Mouse (Mus musculus): Measurements from ENCODE around the gene Fam171a1. TPM values are rescaled to one million over a fixed set of nuclear protein-coding genes. Genes with fewer than 3 reads are reported as not detected.
A peak's percentile ranks its signal among the peaks of the same experiment; 100 is the strongest.
"Not testable (repeated sequence)": the region's sequence is repeated elsewhere in the genome, so short reads cannot be mapped to it uniquely, and the experiment has no call there.

Gene Fam171a1
- polyA plus RNA-seq, 1 experiment from 2014 or later, result 23.7 TPM

DNA sequence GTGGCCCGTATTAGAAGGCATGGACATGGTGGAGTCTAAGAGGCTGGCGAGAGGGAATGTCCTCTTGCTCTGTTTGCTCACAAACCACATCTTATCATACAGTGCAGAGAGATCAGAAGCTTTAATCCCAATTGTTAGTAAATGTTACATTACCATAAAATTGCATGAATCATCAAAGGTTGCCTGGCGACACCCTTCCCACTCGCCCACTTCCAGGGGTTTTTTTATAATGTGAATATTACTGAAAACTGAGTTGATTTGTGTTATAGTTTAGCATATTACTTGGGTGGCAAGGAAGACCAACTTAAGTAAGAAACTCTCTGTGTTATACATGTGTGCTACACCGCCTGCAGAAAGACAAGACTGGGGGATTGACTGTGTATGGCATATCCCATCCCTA lies 60.9 kb downstream of the Fam171a1 start:
- Histone ChIP-seq H3K27me3 (replicated peaks) (no peaks in the 10 kb centered on the region), H3K27ac (replicated peaks) (no peak overlapping the region), H3K36me3 (peaks cover 14% of the 10 kb centered on the region), H3K4me3 (no peak overlapping the region), H3K4me1 (peaks cover 68% of the 10 kb centered on the region), H3K9ac (no peak overlapping the region), H3K4me2 (no peak overlapping the region), H3K9me3 (no peaks in the 10 kb centered on the region)
- ATAC-seq (ENCODE audit: extremely low read depth, insufficient number of reproducible peaks, low FRiP score, low TSS enrichment), result no peak
- 84% methylated on average over 5 of the region's 5 CpGs for WGBS

DNA sequence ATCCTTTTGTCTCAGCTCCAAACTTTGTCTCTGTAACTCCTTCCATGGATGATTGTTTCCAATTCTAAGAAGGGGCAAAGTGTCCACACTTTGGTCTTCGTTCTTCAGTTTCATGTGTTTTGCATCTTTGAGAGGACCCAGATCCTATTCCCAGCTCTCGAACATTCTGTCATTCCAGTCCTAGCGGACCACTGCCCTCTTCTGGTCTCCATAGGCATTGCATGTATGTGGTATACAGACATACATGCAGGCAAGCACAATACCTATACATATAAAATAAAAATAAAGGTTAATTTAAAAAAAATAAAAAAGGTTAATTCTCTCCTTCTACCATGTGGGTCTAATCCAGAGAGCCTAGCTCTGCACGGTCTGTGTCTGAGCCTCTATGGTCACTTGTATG lies 62.0 kb downstream of the Fam171a1 start:
- H3K27ac ChIP-seq (replicated peaks); ATAC-seq (ENCODE audit: extremely low read depth, insufficient number of reproducible peaks, low FRiP score, low TSS enrichment); H3K4me3 ChIP-seq; H3K27me3 ChIP-seq (replicated peaks); H3K9ac ChIP-seq; H3K9me3 ChIP-seq; H3K4me2 ChIP-seq: not testable (repeated sequence)
- Histone ChIP-seq H3K36me3 (peaks cover 14% of the 10 kb centered on the region), H3K4me1 (peaks cover 68% of the 10 kb centered on the region)
- 85% methylated on average over 4 of the region's 4 CpGs for WGBS

DNA sequence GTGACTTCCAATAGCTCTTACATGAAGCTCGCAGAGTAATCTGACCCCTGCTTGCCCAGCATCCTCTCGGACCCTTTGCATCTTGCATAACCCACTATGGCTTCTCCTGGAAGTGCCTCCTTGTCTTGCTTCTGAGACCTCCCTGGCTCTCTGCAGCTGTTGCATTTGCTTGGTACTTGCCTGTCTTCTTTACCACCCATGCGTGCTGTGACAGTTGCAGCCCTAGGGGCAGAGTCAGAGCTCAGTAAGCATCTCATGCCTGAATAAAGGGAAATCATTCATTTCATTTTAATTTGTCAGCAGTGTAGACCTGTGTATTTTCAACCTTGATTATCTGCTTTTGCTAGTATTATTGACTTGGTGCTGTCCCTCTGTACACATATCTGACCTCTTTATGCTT lies 62.7 kb downstream of the Fam171a1 start:
- Histone ChIP-seq H3K4me3 (no peak overlapping the region), H3K4me1 (peaks cover 70% of the 10 kb centered on the region), H3K27ac (replicated peaks) (no peak overlapping the region), H3K27me3 (replicated peaks) (no peaks in the 10 kb centered on the region), H3K9me3 (no peaks in the 10 kb centered on the region), H3K9ac (no peak overlapping the region), H3K4me2 (no peak overlapping the region), H3K36me3 (peaks cover 14% of the 10 kb centered on the region)
- WGBS, result 85% methylated on average over 3 of the region's 3 CpGs
- ATAC-seq (ENCODE audit: extremely low read depth, insufficient number of reproducible peaks, low FRiP score, low TSS enrichment), result no peak

DNA sequence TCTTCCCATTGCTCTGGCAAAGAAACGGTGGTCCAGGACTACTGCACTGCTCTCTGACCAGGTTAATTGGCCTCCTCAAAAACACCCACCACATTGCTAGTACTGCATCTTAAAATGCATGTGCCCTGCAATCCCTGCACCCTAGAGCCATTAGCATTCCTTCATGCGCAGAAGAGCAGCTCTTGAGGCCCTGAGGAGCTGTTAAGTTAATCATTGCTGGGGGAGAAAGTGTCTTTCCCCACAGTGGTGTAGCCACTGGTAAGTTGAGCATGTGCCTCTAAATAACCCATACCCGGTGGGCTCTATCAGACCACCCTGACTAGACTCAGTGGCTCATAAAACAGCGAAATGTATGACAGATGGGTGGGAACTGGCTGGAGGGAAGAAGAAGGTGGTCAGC lies 66.5 kb downstream of the Fam171a1 start:
- Histone ChIP-seq H3K9me3 (no peaks in the 10 kb centered on the region), H3K9ac (no peak overlapping the region), H3K4me3 (no peak overlapping the region), H3K4me2 (no peak overlapping the region), H3K4me1 (peaks cover 51% of the 10 kb centered on the region), H3K36me3 (peaks cover 16% of the 10 kb centered on the region), H3K27ac (replicated peaks) (no peak overlapping the region), H3K27me3 (replicated peaks) (no peaks in the 10 kb centered on the region)
- 64% methylated on average over 4 of the region's 4 CpGs for WGBS
- no peak for ATAC-seq (ENCODE audit: extremely low read depth, insufficient number of reproducible peaks, low FRiP score, low TSS enrichment)

DNA sequence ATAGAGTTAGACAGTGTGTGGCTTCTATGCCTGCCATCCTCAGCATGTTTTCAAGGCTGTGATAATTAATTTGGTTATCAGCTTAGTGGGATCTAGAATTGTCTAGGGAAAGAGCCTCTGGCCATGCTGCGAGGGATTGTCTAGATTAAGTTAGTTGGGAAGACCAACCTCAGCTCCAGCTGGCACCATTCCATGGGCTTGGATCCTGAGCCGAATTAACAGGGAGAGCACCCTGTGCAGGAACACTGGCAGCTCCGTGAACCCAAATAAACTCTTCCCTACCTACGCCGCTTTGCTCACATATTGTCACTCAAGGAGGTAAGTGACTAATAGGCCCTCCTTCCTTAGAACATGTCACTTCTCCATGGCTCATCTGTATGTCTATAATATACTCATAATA lies 69.6 kb downstream of the Fam171a1 start:
- WGBS, result 80% methylated on average over 5 of the region's 5 CpGs
- no peak overlapping the region for H3K4me3 ChIP-seq

DNA sequence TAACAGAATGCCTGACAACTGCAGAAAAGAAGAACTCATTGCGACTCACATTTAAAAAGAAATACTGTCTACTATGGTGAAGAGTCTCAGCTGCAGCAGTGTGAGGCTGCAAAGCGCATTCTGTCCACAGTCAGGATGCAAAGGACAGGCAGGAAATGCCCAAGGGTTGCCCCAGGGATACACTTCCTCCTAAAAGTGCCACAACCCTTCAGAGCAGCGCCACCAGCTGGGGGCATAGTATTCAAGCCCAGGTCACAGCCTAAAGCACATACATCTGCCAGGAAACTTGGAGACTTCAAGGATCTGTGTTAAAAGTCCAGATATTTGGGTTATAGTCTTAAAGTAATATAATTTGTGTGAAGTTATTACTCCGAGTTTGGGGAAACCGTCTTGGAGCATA lies 71.3 kb downstream of the Fam171a1 start:
- Histone ChIP-seq H3K4me3 (no peak overlapping the region), H3K4me1 (peaks cover 33% of the 10 kb centered on the region), H3K36me3 (peaks cover 30% of the 10 kb centered on the region), H3K9ac (no peak overlapping the region), H3K27ac (replicated peaks) (no peak overlapping the region), H3K4me2 (no peak overlapping the region), H3K27me3 (replicated peaks) (no peaks in the 10 kb centered on the region), H3K9me3 (no peaks in the 10 kb centered on the region)
- 73% methylated on average over 5 of the region's 5 CpGs for WGBS
- no peak for ATAC-seq (ENCODE audit: extremely low read depth, insufficient number of reproducible peaks, low FRiP score, low TSS enrichment)

More for the DNA sequence above, 69.6 kb downstream of the Fam171a1 start:
- H3K4me2 ChIP-seq, result no peak overlapping the region
- peaks cover 29% of the 10 kb centered on the region for H3K36me3 ChIP-seq
- H3K9ac ChIP-seq, result no peak overlapping the region
- peaks cover 50% of the 10 kb centered on the region for H3K4me1 ChIP-seq
- H3K27ac ChIP-seq (replicated peaks), result no peak overlapping the region
- ATAC-seq (ENCODE audit: extremely low read depth, insufficient number of reproducible peaks, low FRiP score, low TSS enrichment), result no peak
- no peaks in the 10 kb centered on the region for H3K9me3 ChIP-seq
- H3K27me3 ChIP-seq (replicated peaks), result no peaks in the 10 kb centered on the region

DNA sequence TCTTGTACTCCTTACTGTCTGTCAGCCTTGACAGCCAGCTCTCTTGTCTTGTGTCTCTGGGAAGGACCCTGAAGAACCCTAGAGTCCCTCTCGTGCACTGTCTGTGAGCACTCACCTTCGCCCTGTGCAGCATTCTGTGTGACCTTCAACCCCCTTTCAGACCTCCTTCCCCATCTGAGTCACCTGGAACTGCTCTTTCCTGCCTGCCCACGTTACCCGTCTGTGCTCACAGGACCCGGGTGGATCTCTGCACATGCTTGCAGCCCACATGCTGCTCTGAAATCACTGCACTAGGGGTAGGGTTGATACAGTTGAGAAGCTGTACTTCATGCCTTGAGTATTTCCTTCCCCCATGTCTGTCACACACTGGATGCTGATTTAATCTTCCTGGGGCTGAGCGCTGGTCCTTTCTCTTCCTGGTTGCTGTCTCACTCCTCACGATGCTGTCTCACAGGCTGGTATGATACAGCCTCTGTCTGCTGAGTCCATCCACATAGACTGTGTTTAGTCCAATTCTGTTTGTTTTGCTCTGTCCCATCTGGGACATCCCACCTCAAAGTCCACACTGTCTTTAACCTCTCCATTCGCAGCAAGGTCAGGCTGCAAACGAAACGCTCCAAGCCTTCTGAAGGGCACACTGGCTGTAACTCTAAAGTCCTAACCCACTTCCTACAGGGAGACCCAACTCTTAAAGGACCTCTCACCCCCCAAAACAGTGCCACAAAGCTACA lies 74.9 kb downstream of the Fam171a1 start:
- WGBS, result 77% methylated on average over 10 of the region's 10 CpGs
- Histone ChIP-seq H3K4me3 (no peak overlapping the region), H3K9me3 (no peaks in the 10 kb centered on the region), H3K9ac (no peak overlapping the region), H3K27ac (replicated peaks) (no peak overlapping the region), H3K27me3 (replicated peaks) (no peaks in the 10 kb centered on the region), H3K36me3 (peaks cover 36% of the 10 kb centered on the region), H3K4me2 (no peak overlapping the region), H3K4me1 (peaks cover 15% of the 10 kb centered on the region)
- ATAC-seq (ENCODE audit: extremely low read depth, insufficient number of reproducible peaks, low FRiP score, low TSS enrichment), result no peak

DNA sequence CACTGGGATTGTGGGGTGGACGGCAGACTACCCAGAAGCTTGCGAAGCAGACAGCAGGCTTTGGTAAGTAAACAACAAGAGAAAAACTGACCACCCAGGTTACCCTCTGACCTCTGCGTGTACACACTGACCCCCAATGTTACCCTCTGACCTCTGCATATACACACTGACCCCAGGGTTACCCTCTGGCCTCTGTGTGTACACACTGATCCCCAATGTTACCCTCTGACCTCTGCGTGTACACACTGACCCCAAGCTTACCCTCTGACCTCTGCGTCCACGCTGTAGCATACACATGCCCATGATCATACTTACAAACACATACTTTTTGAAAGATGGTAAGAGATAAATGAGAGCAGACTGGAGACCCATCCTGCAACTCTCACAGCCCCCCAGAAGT lies 77.1 kb downstream of the Fam171a1 start:
- no peak overlapping the region for H3K27ac ChIP-seq (replicated peaks)
- peaks cover 40% of the 10 kb centered on the region for H3K36me3 ChIP-seq
- H3K9me3 ChIP-seq, result no peaks in the 10 kb centered on the region
- peaks cover 21% of the 10 kb centered on the region for H3K4me1 ChIP-seq
- 85% methylated on average over 6 of the region's 6 CpGs for WGBS
- H3K9ac ChIP-seq, result no peak overlapping the region
- no peak overlapping the region for H3K4me2 ChIP-seq
- H3K27me3 ChIP-seq (replicated peaks), result no peaks in the 10 kb centered on the region
- no peak overlapping the region for H3K4me3 ChIP-seq
- ATAC-seq (ENCODE audit: extremely low read depth, insufficient number of reproducible peaks, low FRiP score, low TSS enrichment), result no peak

DNA sequence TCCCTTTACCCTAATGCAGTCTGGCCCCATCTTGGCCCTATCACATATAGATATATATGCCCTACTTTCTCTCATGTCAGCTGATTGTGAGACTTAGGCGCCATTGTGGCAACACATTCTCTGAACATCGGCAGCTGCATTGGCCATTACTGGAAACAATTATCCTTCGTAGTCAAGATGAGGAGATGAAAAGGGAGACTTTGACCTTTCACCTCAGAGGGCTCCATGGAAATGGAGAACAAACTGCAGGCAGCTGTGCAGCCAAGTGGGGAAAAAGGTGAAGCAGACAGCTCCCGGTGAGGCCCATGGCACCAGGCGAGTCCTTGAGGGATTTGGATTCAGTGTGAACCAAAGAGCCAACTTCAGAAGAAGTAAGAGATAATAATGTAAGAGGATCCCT lies 81.5 kb downstream of the Fam171a1 start:
- Histone ChIP-seq H3K4me2 (no peak overlapping the region), H3K27ac (replicated peaks) (no peak overlapping the region), H3K9ac (no peak overlapping the region), H3K4me1 (peaks cover 24% of the 10 kb centered on the region), H3K9me3 (no peaks in the 10 kb centered on the region), H3K36me3 (peaks cover 45% of the 10 kb centered on the region), H3K27me3 (replicated peaks) (no peaks in the 10 kb centered on the region), H3K4me3 (no peak overlapping the region)
- WGBS, result 81% methylated on average over 5 of the region's 5 CpGs
- ATAC-seq (ENCODE audit: extremely low read depth, insufficient number of reproducible peaks, low FRiP score, low TSS enrichment), result no peak

DNA sequence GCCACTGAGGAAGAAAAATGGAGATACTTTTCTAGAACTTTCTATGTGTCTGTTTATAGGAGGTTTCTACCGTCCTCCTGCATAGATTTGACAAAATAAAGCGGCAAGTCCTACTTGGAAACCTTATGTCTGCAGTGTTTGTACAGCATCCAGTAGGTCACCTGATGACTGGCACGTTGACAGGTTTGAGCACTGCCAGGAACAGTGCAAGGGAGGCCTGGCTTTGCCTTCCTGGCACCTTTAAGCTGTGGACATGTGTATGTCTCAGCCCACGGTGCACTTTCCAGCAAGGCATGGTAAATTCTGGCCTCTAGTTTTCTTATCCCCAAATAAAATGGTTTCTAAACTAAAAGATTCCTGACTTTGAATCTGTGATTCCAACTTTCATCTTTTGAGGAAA lies 86.4 kb downstream of the Fam171a1 start:
- Histone ChIP-seq H3K4me3 (no peak overlapping the region), H3K9ac (no peak overlapping the region), H3K4me1 (peaks cover 28% of the 10 kb centered on the region), H3K27ac (replicated peaks) (peak overlapping the region; percentile 33; the same call in 1 of the 2 replicates), H3K4me2 (no peak overlapping the region), H3K27me3 (replicated peaks) (no peaks in the 10 kb centered on the region), H3K9me3 (no peaks in the 10 kb centered on the region), H3K36me3 (peaks cover 49% of the 10 kb centered on the region)
- ATAC-seq (ENCODE audit: extremely low read depth, insufficient number of reproducible peaks, low FRiP score, low TSS enrichment), result no peak
- WGBS, result 45% methylated on average over 4 of the region's 4 CpGs

DNA sequence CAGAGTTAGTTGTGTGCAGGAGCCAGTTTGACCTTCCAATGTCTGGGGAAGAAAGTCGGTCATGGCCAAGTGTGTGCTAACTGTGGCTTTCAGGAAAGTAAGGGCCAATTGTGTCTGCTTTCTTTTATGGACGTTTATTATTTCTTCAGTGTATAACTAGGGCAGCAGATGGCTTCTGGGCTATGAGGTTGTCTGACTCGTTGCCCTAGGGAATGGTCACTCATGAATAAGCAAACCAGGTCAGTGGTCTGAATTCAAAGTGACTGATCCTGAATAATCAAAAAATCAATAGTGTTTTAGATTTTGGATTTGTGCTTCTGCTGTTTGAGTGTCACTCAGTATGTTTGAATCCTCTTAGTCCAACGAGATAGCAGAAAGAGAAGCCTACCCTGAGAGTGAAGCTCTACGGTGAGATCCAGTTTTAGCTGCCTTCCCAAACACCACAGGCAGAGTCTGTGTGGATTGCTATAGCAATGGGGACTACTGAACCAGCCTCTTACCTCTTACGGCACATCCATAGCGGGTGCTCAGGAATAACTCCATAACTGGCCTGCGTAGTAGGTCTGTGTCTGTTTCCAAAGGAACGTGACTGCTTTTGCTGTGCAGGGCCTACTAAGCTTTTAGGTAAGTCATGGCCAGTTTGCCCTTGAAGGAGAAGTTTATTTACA lies 93.1 kb downstream of the Fam171a1 start:
- Histone ChIP-seq H3K4me2 (no peak overlapping the region), H3K4me3 (no peak overlapping the region), H3K4me1 (peaks cover 19% of the 10 kb centered on the region), H3K27me3 (replicated peaks) (no peaks in the 10 kb centered on the region), H3K36me3 (peaks cover 27% of the 10 kb centered on the region), H3K9me3 (no peaks in the 10 kb centered on the region), H3K27ac (replicated peaks) (no peak overlapping the region), H3K9ac (no peak overlapping the region)
- WGBS, result 80% methylated on average over 9 of the region's 9 CpGs
- ATAC-seq (ENCODE audit: extremely low read depth, insufficient number of reproducible peaks, low FRiP score, low TSS enrichment), result no peak

DNA sequence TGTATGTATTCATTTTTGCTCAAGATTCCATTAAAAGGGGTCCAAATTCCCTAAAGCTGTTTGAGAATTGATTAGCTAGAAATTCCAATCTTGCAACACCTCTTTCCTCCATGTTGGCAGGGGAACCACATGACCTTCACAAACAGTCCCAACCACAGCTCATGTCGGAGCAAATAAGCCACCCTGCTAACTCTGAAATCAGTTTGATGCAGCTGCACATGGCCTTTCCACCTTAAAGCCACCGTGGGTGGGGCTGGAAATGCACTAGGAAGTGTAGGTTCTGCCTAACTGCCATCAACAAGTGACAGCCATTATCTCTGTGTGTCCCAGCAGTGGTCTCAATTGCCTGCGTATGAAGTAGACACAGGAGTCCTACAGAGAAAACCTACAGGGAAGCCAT lies 101.5 kb downstream of the Fam171a1 start:
- ATAC-seq (ENCODE audit: extremely low read depth, insufficient number of reproducible peaks, low FRiP score, low TSS enrichment), result no peak
- Histone ChIP-seq H3K9me3 (no peaks in the 10 kb centered on the region), H3K4me1 (no peaks in the 10 kb centered on the region; the same call in 1 of the 2 replicates), H3K27ac (replicated peaks) (no peak overlapping the region), H3K36me3 (peaks cover 25% of the 10 kb centered on the region), H3K9ac (no peak overlapping the region), H3K4me3 (no peak overlapping the region), H3K27me3 (replicated peaks) (no peaks in the 10 kb centered on the region), H3K4me2 (no peak overlapping the region)
- 55% methylated on average over 3 of the region's 3 CpGs for WGBS
